Mouse (Mus musculus) kidney, postnatal 36 days (tissue): ENCODE measurements around the gene Gm6502.
"Not testable (repeated sequence)": the region's sequence is repeated elsewhere in the genome, so short reads cannot be mapped to it uniquely, and the experiment has no call there.

Experiments
- DNase-seq, 2 experiments: peaks; one replicate each; pipeline ENCODE4 v3.0.0; 2021 to 2022; ENCODE audit warnings: mixed read lengths in 2 of 2

The Gm6502 gene

DNA sequence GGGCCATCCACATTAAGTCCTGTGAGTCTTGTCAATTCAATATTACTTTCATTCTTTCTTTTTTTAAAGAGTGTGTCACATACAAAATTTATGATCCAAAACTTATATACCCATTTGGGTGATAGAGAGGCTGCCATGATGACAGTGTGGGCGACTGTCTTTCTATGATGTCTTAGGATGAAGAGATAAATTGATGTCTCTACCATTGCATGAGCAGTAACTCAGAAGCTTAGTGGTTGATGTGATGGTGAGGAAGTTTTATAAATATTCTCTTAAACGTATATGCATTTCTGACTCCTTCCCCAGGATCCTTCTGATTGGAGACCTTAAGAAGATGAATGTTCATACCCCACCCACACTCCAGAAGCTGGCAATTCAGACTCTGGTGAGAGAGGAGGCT, at the start of gene Gm6502:
Gene Gm6502, plus strand, starts transcription at position 301 of the 400 bp plus-strand sequence.
- DNase-seq = not testable (repeated sequence)

DNA sequence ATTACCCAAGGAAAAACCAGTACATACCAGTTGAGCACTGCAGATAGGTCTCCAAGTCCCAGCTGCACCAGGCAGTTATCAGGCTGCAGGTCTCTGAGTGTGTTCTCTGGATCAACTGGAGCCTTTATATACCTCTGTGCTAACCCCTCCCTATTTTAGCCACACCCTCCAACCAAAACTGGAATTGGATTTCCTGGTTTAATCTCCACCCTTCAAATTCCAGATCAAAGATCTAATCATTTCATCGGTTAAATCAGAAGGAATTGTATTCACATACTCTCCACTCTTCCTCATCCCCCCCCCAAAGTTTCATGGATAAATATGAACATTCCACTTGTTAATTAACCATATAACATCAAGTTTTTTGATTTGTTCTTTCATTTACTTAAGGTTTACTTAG, 7.5 kb upstream of the Gm6502 start, which contains the start of gene A430089I19Rik:
Gene A430089I19Rik, minus strand, starts transcription at position 101 of the 400 bp plus-strand sequence.
- not testable (repeated sequence) for DNase-seq

DNA sequence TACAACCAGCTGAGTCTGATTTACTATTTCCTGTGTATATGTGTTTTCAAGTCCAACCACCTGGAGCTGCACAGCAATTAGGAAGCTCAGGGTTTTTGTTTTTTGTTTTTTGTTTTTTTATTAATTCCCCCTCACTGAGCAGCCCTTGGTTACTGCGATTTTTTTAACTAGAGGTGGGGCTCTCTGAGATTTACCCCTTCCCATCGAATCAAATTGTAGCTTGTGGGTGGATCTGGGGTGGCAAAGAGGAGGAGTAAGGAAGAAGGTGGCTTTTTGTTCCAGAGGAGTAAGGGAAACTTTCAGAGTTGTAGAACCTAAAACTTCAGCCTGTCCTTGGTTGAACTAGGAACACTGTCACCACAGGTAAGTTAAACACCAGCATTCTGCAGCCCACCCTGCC, 25.2 kb downstream of the Gm6502 start, which contains the start of gene AA792892:
Gene AA792892, plus strand, starts transcription at position 301 of the 400 bp plus-strand sequence.
- not testable (repeated sequence) for DNase-seq
